Mouse (Mus musculus) adrenal gland, postnatal 4 days (tissue): ENCODE measurements around the gene Fbxw10. TPM values are rescaled to one million over a fixed set of nuclear protein-coding genes. Genes with fewer than 3 reads are reported as not detected.

Source experiments
- DNase-seq, 2 experiments: peaks; one replicate each; pipeline ENCODE4 v3.0.0; 2021 to 2022; ENCODE audit warnings: low spot score in 2 of 2, mixed read lengths in 2 of 2
- total RNA-seq, 2 experiments: library from RNA; stranded (reverse); gene quantifications; 2 replicates each; pipeline ENCODE4 v1.2.3; 2021

Fbxw10 gene
- total RNA-seq, 2 experiments from 2014 or later: 2.0 to 2.5 TPM

GRCm38 (mm10) chr11:62830387-62830786 lies 16.5 kb upstream of the Fbxw10 start:
- no peak for DNase-seq

- no peak for DNase-seq
These were observed 15.0 kb upstream of the Fbxw10 start for GRCm38 (mm10) chr11:62831906-62832305.

GRCm38 (mm10) chr11:62844562-62844961 lies 2.3 kb upstream of the Fbxw10 start:
- no peak for DNase-seq

GRCm38 (mm10) chr11:62845730-62846129 lies 1.1 kb upstream of the Fbxw10 start:
- no peak for DNase-seq

- no peak for DNase-seq
These were observed 854 bp downstream of the Fbxw10 start for GRCm38 (mm10) chr11:62847655-62848191.

- DNase-seq: no peak
These were observed 1.4 kb downstream of the Fbxw10 start for GRCm38 (mm10) chr11:62848301-62848700.

- DNase-seq: no peak
These were observed 4.3 kb downstream of the Fbxw10 start for GRCm38 (mm10) chr11:62851199-62851598.

- DNase-seq: no peak
These were observed 6.5 kb downstream of the Fbxw10 start for GRCm38 (mm10) chr11:62853334-62853733.

GRCm38 (mm10) chr11:62865562-62865961 lies 18.7 kb downstream of the Fbxw10 start:
- DNase-seq: no peak

GRCm38 (mm10) chr11:62866685-62867084 lies 19.8 kb downstream of the Fbxw10 start:
- DNase-seq: no peak

GRCm38 (mm10) chr11:62869201-62869600 lies 22.3 kb downstream of the Fbxw10 start:
- DNase-seq: no peak

GRCm38 (mm10) chr11:62869715-62870371 lies 23.0 kb downstream of the Fbxw10 start:
- no peak for DNase-seq

- DNase-seq: no peak
These were observed 26.6 kb downstream of the Fbxw10 start for GRCm38 (mm10) chr11:62873479-62873878.

GRCm38 (mm10) chr11:62875696-62876095 lies 28.8 kb downstream of the Fbxw10 start:
- DNase-seq: no peak

- no peak for DNase-seq
These were observed 29.6 kb downstream of the Fbxw10 start for GRCm38 (mm10) chr11:62876445-62876844.

- DNase-seq: no peak
These were observed 30.5 kb downstream of the Fbxw10 start for GRCm38 (mm10) chr11:62877391-62877790.

- DNase-seq: no peak
These were observed 31.9 kb downstream of the Fbxw10 start for GRCm38 (mm10) chr11:62878728-62879127.

GRCm38 (mm10) chr11:62879220-62880048 lies 32.6 kb downstream of the Fbxw10 start, which contains the start of gene Tvp23b:
Gene Tvp23b, plus strand, starts transcription at chr11:62879455.
- peak; percentile 94 to 99 for DNase-seq

- no peak for DNase-seq
These were observed 36.5 kb downstream of the Fbxw10 start for GRCm38 (mm10) chr11:62883407-62883806.

- DNase-seq: no peak
These were observed 38.5 kb downstream of the Fbxw10 start for GRCm38 (mm10) chr11:62885323-62885722.

- no peak for DNase-seq
These were observed 43.9 kb downstream of the Fbxw10 start for GRCm38 (mm10) chr11:62890796-62891195.

- no peak for DNase-seq
These were observed 44.9 kb downstream of the Fbxw10 start for GRCm38 (mm10) chr11:62891763-62892162.
